Mouse (Mus musculus) lung, adult 2 months (tissue): ENCODE data around the gene Scg2.

Source experiments
- CTCF ChIP-seq: fragments of 200-500 bp; IDR thresholded peaks from 2 replicates; pipeline ENCODE4 v1.5.1; 2011; ENCODE audit warnings: mild to moderate bottlenecking, low read length, control low read depth; ENCODE audit not compliant: insufficient read depth
- POLR2A ChIP-seq: fragments of 200-500 bp; IDR thresholded peaks from 2 replicates; pipeline ENCODE4 v1.6.1; 2011; ENCODE audit warnings: low read depth, mild to moderate bottlenecking, control low read depth, low read length, borderline replicate concordance; ENCODE audit errors: extremely low read depth

GRCm38 (mm10) chr1:79437755-79438154, 2.2 kb downstream of the Scg2 start:
- TF ChIP-seq CTCF (no peak), POLR2A (no peak)
